Mouse (Mus musculus) retina, embryonic 14.5 days (tissue): ENCODE measurements around the gene BC017158.

Experiments
- DNase-seq: peaks from one replicate; pipeline ENCODE4 v3.0.0-alpha.2; 2015; ENCODE audit warnings: low spot score

Gene BC017158

GRCm38 (mm10) chr7:128309216-128309615 is 11.2 kb upstream of the BC017158 start:
- no peak for DNase-seq

- no peak for DNase-seq
Observed at GRCm38 (mm10) chr7:128307851-128308250, 9.9 kb upstream of the BC017158 start.

- DNase-seq, result peak; percentile 57
Observed at GRCm38 (mm10) chr7:128304907-128305306, 6.9 kb upstream of the BC017158 start.

GRCm38 (mm10) chr7:128304198-128304597 is 6.2 kb upstream of the BC017158 start:
- DNase-seq, result no peak

GRCm38 (mm10) chr7:128302151-128302550 is 4.2 kb upstream of the BC017158 start:
- no peak for DNase-seq

- DNase-seq, result no peak
Observed at GRCm38 (mm10) chr7:128300952-128301351, 3.0 kb upstream of the BC017158 start.

GRCm38 (mm10) chr7:128298481-128299342 is 742 bp upstream of the BC017158 start:
- DNase-seq, result peak; percentile 13

- DNase-seq, result no peak
Observed at GRCm38 (mm10) chr7:128297291-128297616, 716 bp downstream of the BC017158 start.

GRCm38 (mm10) chr7:128296514-128296913 is 1.5 kb downstream of the BC017158 start:
- no peak for DNase-seq

- no peak for DNase-seq
Observed at GRCm38 (mm10) chr7:128294785-128295184, 3.2 kb downstream of the BC017158 start.

- DNase-seq, result no peak
Observed at GRCm38 (mm10) chr7:128288923-128289544, 8.9 kb downstream of the BC017158 start.

GRCm38 (mm10) chr7:128285060-128285459 is 12.9 kb downstream of the BC017158 start:
- no peak for DNase-seq

- no peak for DNase-seq
Observed at GRCm38 (mm10) chr7:128284047-128284446, 13.9 kb downstream of the BC017158 start.

GRCm38 (mm10) chr7:128282532-128283244 is 15.3 kb downstream of the BC017158 start:
- peak; percentile 26 for DNase-seq

- no peak for DNase-seq
Observed at GRCm38 (mm10) chr7:128281765-128282164, 16.2 kb downstream of the BC017158 start.

- no peak for DNase-seq
Observed at GRCm38 (mm10) chr7:128279750-128280149, 18.2 kb downstream of the BC017158 start.

GRCm38 (mm10) chr7:128276051-128276450 is 21.9 kb downstream of the BC017158 start:
- DNase-seq, result no peak

- no peak for DNase-seq
Observed at GRCm38 (mm10) chr7:128271496-128271895, 26.5 kb downstream of the BC017158 start.

- no peak for DNase-seq
Observed at GRCm38 (mm10) chr7:128270431-128270850, 27.5 kb downstream of the BC017158 start.

- DNase-seq, result no peak
Observed at GRCm38 (mm10) chr7:128267813-128268212, 30.2 kb downstream of the BC017158 start.

GRCm38 (mm10) chr7:128267391-128267790 is 30.6 kb downstream of the BC017158 start:
- no peak for DNase-seq

- DNase-seq, result no peak
Observed at GRCm38 (mm10) chr7:128266056-128266455, 31.9 kb downstream of the BC017158 start.

GRCm38 (mm10) chr7:128265411-128265810 is 32.6 kb downstream of the BC017158 start, which contains the start of gene Slc5a2:
Gene Slc5a2 (plus strand): TSS chr7:128265657.
- no peak for DNase-seq
